Mouse (Mus musculus) MEL (cell line): ENCODE results near the gene Slc39a11. TPM values are rescaled to one million over a fixed set of nuclear protein-coding genes. Genes with fewer than 3 reads are reported as not detected.

Experiments
- DNase-seq: peaks from one replicate; pipeline ENCODE4 v3.0.0; 2011; ENCODE audit warnings: low read depth, low spot score
- H3K27ac ChIP-seq: 2 replicates; pipeline ENCODE4 v1.5.1; 2012; ENCODE audit warnings: low read depth, mild to moderate bottlenecking, control low read depth, low read length, moderate library complexity; ENCODE audit not compliant: control insufficient read depth
- H3K27me3 ChIP-seq, 2 experiments: fragments of 150-350 bp in 1 of 2; sonication (generic) in 1 of 2; 2 replicates each; pipeline ENCODE4 v1.6.1; 2012; ENCODE audit warnings: low read length in 2 of 2, mild to moderate bottlenecking in 2 of 2, improper control_type of control experiment in 1 of 2, moderate library complexity in 1 of 2; ENCODE audit not compliant: insufficient read depth in 2 of 2, control insufficient read depth in 1 of 2
- H3K36me3 ChIP-seq, 2 experiments: 2 replicates each; pipeline ENCODE4 v1.6.1; 2012 to 2014; ENCODE audit warnings: low read length in 2 of 2, improper control_type of control experiment in 1 of 2, inconsistent platforms in 1 of 2, mild to moderate bottlenecking in 1 of 2; ENCODE audit not compliant: insufficient read depth in 2 of 2, control insufficient read depth in 1 of 2
- H3K4me1 ChIP-seq, 2 experiments: fragments of 150-350 bp in 1 of 2; sonication (generic) in 1 of 2; 2 replicates each; pipeline ENCODE4 v1.6.1; 2012; ENCODE audit warnings: low read length in 2 of 2, improper control_type of control experiment in 1 of 2, mild to moderate bottlenecking in 1 of 2; ENCODE audit not compliant: insufficient read depth in 2 of 2, control insufficient read depth in 1 of 2
- H3K4me3 ChIP-seq, 2 experiments: fragments of 150-350 bp in 1 of 2; sonication (generic) in 1 of 2; 2 replicates each; pipeline ENCODE4 v1.5.1; 2012; ENCODE audit warnings: low read depth in 2 of 2, low read length in 2 of 2, mild to moderate bottlenecking in 2 of 2, moderate library complexity in 2 of 2, control low read depth in 1 of 2, improper control_type of control experiment in 1 of 2; ENCODE audit not compliant: control insufficient read depth in 1 of 2, insufficient read depth in 1 of 2
- H3K79me2 ChIP-seq: 2 replicates; pipeline ENCODE4 v1.6.1; 2012; ENCODE audit warnings: mild to moderate bottlenecking, low read length, moderate library complexity; ENCODE audit not compliant: control insufficient read depth, poor library complexity, insufficient read depth
- H3K9ac ChIP-seq: 2 replicates; pipeline ENCODE4 v1.6.1; 2012; ENCODE audit warnings: low read depth, mild to moderate bottlenecking, control low read depth, low read length, moderate library complexity; ENCODE audit not compliant: control insufficient read depth, poor library complexity, severe bottlenecking
- H3K9me3 ChIP-seq: fragments of 150-350 bp; sonication (generic); replicated peaks from 2 replicates; pipeline ENCODE4 v1.6.1; 2012; ENCODE audit warnings: mild to moderate bottlenecking, low read length, improper control_type of control experiment, moderate library complexity; ENCODE audit not compliant: insufficient read depth
- BHLHE40 ChIP-seq: IDR thresholded peaks from 2 replicates; pipeline ENCODE4 v1.6.1; 2012; ENCODE audit warnings: low read depth, mild to moderate bottlenecking, inconsistent platforms, low read length, improper control_type of control experiment, borderline replicate concordance
- CHD1 ChIP-seq: IDR thresholded peaks from 2 replicates; pipeline ENCODE4 v1.6.1; 2012; ENCODE audit warnings: low read depth, mild to moderate bottlenecking, inconsistent platforms, low read length, improper control_type of control experiment
- CTCF ChIP-seq, 3 experiments: IDR thresholded peaks in 2 of 3; conservative IDR thresholded peaks in 1 of 3; 2 replicates each; pipeline ENCODE4 v1.5.1; 2011 to 2012; ENCODE audit warnings: low read length in 3 of 3, low read depth in 2 of 3, mild to moderate bottlenecking in 2 of 3, improper control_type of control experiment in 1 of 3, inconsistent platforms in 1 of 3, mixed read lengths in 1 of 3, moderate library complexity in 1 of 3; ENCODE audit not compliant: control insufficient read depth in 1 of 3, insufficient read depth in 1 of 3, poor library complexity in 1 of 3, severe bottlenecking in 1 of 3
- EP300 ChIP-seq, 2 experiments: IDR thresholded peaks; 2 replicates each; pipeline ENCODE4 v1.6.1; 2011; ENCODE audit warnings: improper control_type of control experiment in 2 of 2, low read length in 2 of 2, low read depth in 1 of 2, mild to moderate bottlenecking in 1 of 2
- GABPA ChIP-seq: IDR thresholded peaks from 2 replicates; pipeline ENCODE4 v1.6.1; 2012; ENCODE audit warnings: low read depth, mild to moderate bottlenecking, inconsistent platforms, low read length, improper control_type of control experiment, moderate library complexity
- HCFC1 ChIP-seq: IDR thresholded peaks from 2 replicates; pipeline ENCODE4 v1.6.1; 2012; ENCODE audit warnings: low read depth, mild to moderate bottlenecking, inconsistent platforms, low read length, improper control_type of control experiment, moderate library complexity
- KAT2A ChIP-seq: conservative IDR thresholded peaks from 2 replicates; pipeline ENCODE4 v1.6.1; 2012; ENCODE audit warnings: low read depth, low read length, improper control_type of control experiment, inconsistent platforms
- MAX ChIP-seq: IDR thresholded peaks from 2 replicates; pipeline ENCODE4 v1.6.1; 2011; ENCODE audit warnings: low read length, improper control_type of control experiment
- MAZ ChIP-seq: IDR thresholded peaks from 2 replicates; pipeline ENCODE4 v1.6.1; 2012; ENCODE audit warnings: low read depth, mild to moderate bottlenecking, inconsistent platforms, low read length, improper control_type of control experiment
- MYB ChIP-seq: IDR thresholded peaks from 2 replicates; pipeline ENCODE4 v1.6.1; 2011; ENCODE audit warnings: mild to moderate bottlenecking, low read depth, low read length, improper control_type of control experiment
- MYC ChIP-seq: IDR thresholded peaks from 2 replicates; pipeline ENCODE4 v1.6.1; 2011; ENCODE audit warnings: low read depth, mild to moderate bottlenecking, low read length, improper control_type of control experiment, moderate library complexity
- NELFE ChIP-seq: IDR thresholded peaks from 2 replicates; pipeline ENCODE4 v1.6.1; 2011; ENCODE audit warnings: low read depth, low read length, improper control_type of control experiment
- NRF1 ChIP-seq: IDR thresholded peaks from 2 replicates; pipeline ENCODE4 v1.6.1; 2014; ENCODE audit warnings: low read depth, mild to moderate bottlenecking, inconsistent platforms, low read length, improper control_type of control experiment, moderate library complexity; ENCODE audit not compliant: poor library complexity, insufficient read depth, severe bottlenecking
- POLR2A ChIP-seq, 2 experiments: IDR thresholded peaks; 2 replicates each; pipeline ENCODE4 v1.6.1; 2011 to 2012; ENCODE audit warnings: low read length in 2 of 2, mild to moderate bottlenecking in 2 of 2, control low read depth in 1 of 2, improper control_type of control experiment in 1 of 2, low read depth in 1 of 2, moderate library complexity in 1 of 2; ENCODE audit not compliant: control insufficient read depth in 1 of 2, insufficient read depth in 1 of 2, poor library complexity in 1 of 2
- RCOR1 ChIP-seq: IDR thresholded peaks from 2 replicates; pipeline ENCODE4 v1.6.1; 2012; ENCODE audit warnings: low read depth, mild to moderate bottlenecking, inconsistent platforms, low read length, improper control_type of control experiment
- UBTF ChIP-seq: IDR thresholded peaks from 2 replicates; pipeline ENCODE4 v1.6.1; 2012; ENCODE audit warnings: low read depth, mild to moderate bottlenecking, inconsistent platforms, low read length, improper control_type of control experiment, moderate library complexity, borderline replicate concordance; ENCODE audit not compliant: insufficient read depth
- USF2 ChIP-seq, 2 experiments: IDR thresholded peaks; 2 replicates each; pipeline ENCODE4 v1.6.1; 2011 to 2012; ENCODE audit warnings: improper control_type of control experiment in 2 of 2, low read length in 2 of 2, borderline replicate concordance in 1 of 2, inconsistent platforms in 1 of 2, low read depth in 1 of 2, mild to moderate bottlenecking in 1 of 2; ENCODE audit not compliant: insufficient read depth in 1 of 2
- ZC3H11A ChIP-seq: IDR thresholded peaks from 2 replicates; pipeline ENCODE4 v1.6.1; 2012; ENCODE audit warnings: low read depth, mild to moderate bottlenecking, inconsistent platforms, low read length, improper control_type of control experiment
- ZKSCAN1 ChIP-seq: IDR thresholded peaks from 2 replicates; pipeline ENCODE4 v1.6.1; 2012; ENCODE audit warnings: low read depth, mild to moderate bottlenecking, inconsistent platforms, low read length, improper control_type of control experiment, moderate library complexity
- ZNF384 ChIP-seq: IDR thresholded peaks from 2 replicates; pipeline ENCODE4 v1.6.1; 2012; ENCODE audit warnings: low read depth, mild to moderate bottlenecking, inconsistent platforms, low read length, improper control_type of control experiment
- polyA plus RNA-seq, 2 experiments: library from polyadenylated mRNA; stranded (reverse) in 1 of 2; unstranded in 1 of 2; fragments of >175 nt in 1 of 2; fragments of >200 nt in 1 of 2; gene quantifications; 2 replicates each; pipeline versions ENCODE4 v1.2.1 to v1.2.4; 2012; ENCODE audit warnings: low replicate concordance in 2 of 2, low read depth in 1 of 2; ENCODE audit not compliant: insufficient read length in 2 of 2, insufficient read depth in 1 of 2, missing spikeins in 1 of 2
- total RNA-seq: library from RNA; depleted of rRNA; stranded (reverse); fragments of 300-350 nt; gene quantifications from 2 replicates; pipeline ENCODE4 v1.2.3, GENCODE M21; 2012

Slc39a11 gene
- total and polyA plus RNA-seq, 3 experiments, result 34.2 to 45.6 TPM; not detected in 1

DNA sequence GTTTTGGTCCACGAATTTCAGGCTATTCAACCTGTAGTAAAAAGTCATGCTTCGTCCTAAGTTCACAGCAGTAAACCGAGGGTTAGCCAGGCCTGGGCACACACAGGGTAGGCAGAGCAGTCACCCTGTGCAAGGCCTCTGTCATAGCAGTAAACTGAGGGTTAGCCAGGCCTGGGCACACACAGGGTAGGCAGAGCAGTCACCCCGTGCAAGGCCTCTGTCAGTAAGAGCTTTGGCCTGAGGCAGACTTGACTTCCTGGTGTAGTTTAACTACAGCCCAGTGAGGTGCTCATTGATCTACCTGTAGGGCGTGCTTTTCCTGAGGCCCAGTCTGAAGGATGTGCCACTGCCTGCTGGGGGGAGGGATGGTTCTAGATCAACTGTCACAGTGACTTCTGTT, 41.4 kb upstream of the Slc39a11 start:
- H3K9ac ChIP-seq, result no peak overlapping the region
- no peaks in the 10 kb centered on the region for H3K27me3 ChIP-seq
- no peak overlapping the region for H3K4me3 ChIP-seq
- peaks cover 2 to 7% of the 10 kb centered on the region in 2 experiments for H3K36me3 ChIP-seq
- TF ChIP-seq NRF1 (no peak), MYC (no peak), KAT2A (no peak), UBTF (no peak), BHLHE40 (no peak), CHD1 (no peak)
- no peaks in the 10 kb centered on the region; a peak in 1 of 4 replicates for H3K4me1 ChIP-seq
- no peaks in the 10 kb centered on the region for H3K9me3 ChIP-seq
- no peak for DNase-seq
- H3K27ac ChIP-seq, result no peak overlapping the region
- H3K79me2 ChIP-seq, result peaks cover 31% of the 10 kb centered on the region

DNA sequence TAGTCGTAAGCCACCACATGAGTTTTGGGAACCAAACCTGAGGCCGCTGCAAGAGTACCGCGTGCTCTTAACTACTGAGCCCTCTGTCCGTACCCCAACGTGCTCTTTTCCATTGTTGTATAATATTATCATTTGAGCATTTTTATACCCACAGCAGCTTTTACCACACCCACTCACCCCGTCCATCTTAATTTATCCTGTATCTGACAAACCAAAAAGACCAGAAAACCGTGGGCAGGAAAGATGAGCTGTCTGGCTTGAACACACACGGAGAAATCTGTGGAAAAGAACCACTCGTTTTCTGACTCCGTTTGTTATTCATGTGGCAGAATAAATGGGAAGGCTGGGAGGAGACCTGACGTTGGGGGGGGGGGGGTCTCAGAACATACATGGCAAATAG, 40.6 kb upstream of the Slc39a11 start:
- no peaks in the 10 kb centered on the region for H3K27me3 ChIP-seq
- peaks cover 2 to 14% of the 10 kb centered on the region in 2 experiments for H3K36me3 ChIP-seq
- no peak overlapping the region for H3K27ac ChIP-seq
- no peak for DNase-seq
- no peak overlapping the region for H3K9ac ChIP-seq
- peaks cover 3 to 4% of the 10 kb centered on the region in 2 experiments for H3K4me1 ChIP-seq
- peaks cover 35% of the 10 kb centered on the region for H3K79me2 ChIP-seq
- TF ChIP-seq ZNF384, result no peak
- TF ChIP-seq HCFC1, result no peak
- no peak for TF ChIP-seq NELFE
- TF ChIP-seq CTCF (IDR thresholded peaks at IDR 0.05 in 2 of 3, conservative IDR thresholded peaks at IDR 0.05 in 1 of 3; ENCODE audit: control insufficient read depth in 1 of 3, insufficient read depth in 1 of 3, low read depth in 2 of 3, low read length in 3 of 3, poor library complexity in 1 of 3, severe bottlenecking in 1 of 3), result no peak
- no peak for TF ChIP-seq EP300 (IDR thresholded peaks at IDR 0.05; ENCODE audit: low read depth in 1 of 2, low read length in 2 of 2)
- TF ChIP-seq MAX, result no peak
- no peak for TF ChIP-seq MYB
- TF ChIP-seq GABPA, result no peak
- TF ChIP-seq MAZ, result no peak
- TF ChIP-seq USF2 (IDR thresholded peaks at IDR 0.05; ENCODE audit: borderline replicate concordance in 1 of 2, insufficient read depth in 1 of 2, low read depth in 1 of 2, low read length in 2 of 2), result no peak
- TF ChIP-seq ZC3H11A, result no peak
- no peak for TF ChIP-seq ZKSCAN1
- no peak for TF ChIP-seq RCOR1
- TF ChIP-seq POLR2A (IDR thresholded peaks at IDR 0.05; ENCODE audit: control insufficient read depth in 1 of 2, insufficient read depth in 1 of 2, low read depth in 1 of 2, low read length in 2 of 2, poor library complexity in 1 of 2), result no peak
- no peak for TF ChIP-seq BHLHE40
- no peak for TF ChIP-seq UBTF
- no peaks in the 10 kb centered on the region for H3K9me3 ChIP-seq
- H3K4me3 ChIP-seq, result no peak overlapping the region
